8 mouse cellular contexts compared by ENCODE assay signal in the genomic region with DNA sequence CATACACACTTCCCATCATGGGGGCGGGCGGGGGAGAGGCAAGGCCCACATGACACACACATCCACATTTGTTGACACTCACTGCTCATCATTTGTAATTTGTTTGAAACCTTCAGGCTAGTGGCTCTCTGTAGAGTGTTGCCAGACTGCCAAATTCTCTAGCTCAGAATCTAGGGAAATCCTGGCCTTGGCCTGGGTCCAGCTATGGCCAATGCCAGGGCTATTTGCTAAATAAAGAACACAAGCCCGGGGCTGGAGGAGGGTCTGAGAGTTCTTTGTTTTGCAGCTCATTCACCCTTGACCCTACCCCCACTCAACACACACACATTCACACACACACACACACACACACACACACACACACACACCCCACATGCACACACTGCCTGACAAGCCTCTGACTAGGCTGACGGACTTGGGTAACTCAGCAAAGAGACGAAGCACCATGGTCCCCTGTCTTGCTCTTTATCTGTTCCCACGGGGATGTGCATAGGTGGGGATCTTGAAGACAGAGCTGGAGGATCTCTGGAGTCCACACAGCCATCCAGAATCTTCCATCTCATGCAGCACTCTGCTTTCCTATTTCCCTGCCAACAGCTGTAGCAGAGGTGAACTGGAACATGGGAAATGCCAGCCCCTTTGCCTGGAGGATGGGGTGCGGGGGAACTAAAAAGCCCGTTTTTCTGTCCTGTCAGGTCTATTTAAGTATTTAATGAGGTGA.
DNase-seq lines count a peak whose midpoint lies in the region; TF ChIP-seq lines count a peak whose summit lies in the region.
"Had no signal": no experiment of that assay in that cellular context is flagged by ENCODE, and none has a peak within 500 bp of the region (broad histone marks: within the 10 kb centered on the region; RNA-seq: fewer than 3 reads in every experiment).

No protein-coding gene starts in this region.

- 42% methylated on average over 8 of the region's 8 CpGs for WGBS in kidney, adult 2 months

- no peak for TF ChIP-seq CTCF in kidney, adult 2 months (conservative IDR thresholded peaks at IDR 0.05; ENCODE audit: insufficient read depth, insufficient read length, low read depth, low read length)

- peak; percentile 89 for DNase-seq in adrenal gland, postnatal 36 days
- DNase-seq in cerebellum, postnatal 10 days = peak; percentile 96
- DNase-seq in gastrocnemius, adult 8-10 months (ENCODE audit: low spot score in 2 of 2) = peak; percentile 28 to 41
- DNase-seq in kidney, adult 2 months = peak; percentile 82
- DNase-seq in left cerebral cortex, postnatal 4 days = peak; percentile 93
- peak; percentile 82 for DNase-seq in ovary, adult 18-20 months (ENCODE audit: low spot score)
- DNase-seq in thymus, postnatal 4 days = no peak

- peaks cover 18% of the 10 kb centered on the region for H3K4me1 ChIP-seq in kidney, adult 2 months (ENCODE audit: control insufficient read depth, insufficient read depth, low read length)

- TF ChIP-seq POLR2A in kidney, adult 2 months (IDR thresholded peaks at IDR 0.05; ENCODE audit: low read depth, low read length) = no peak

- H3K27ac ChIP-seq in kidney, adult 2 months (ENCODE audit: insufficient read depth, low read depth, low read length) = peak overlapping the region; percentile 12; the same call in 1 of the 2 replicates
- H3K27ac ChIP-seq: neural tube, embryonic 12.5 days had no signal

- intact Hi-C loops in left cerebral cortex, postnatal 4 days (cut with DNase I) = no loop called here

- no peaks in the 10 kb centered on the region for H3K36me3 ChIP-seq in kidney, adult 2 months (ENCODE audit: control insufficient read depth, insufficient read depth, low read length)
- H3K36me3 ChIP-seq: neural tube, embryonic 12.5 days had no signal

- no peak overlapping the region for H3K4me3 ChIP-seq in kidney, adult 2 months (ENCODE audit: insufficient read depth, low read depth, low read length)
- H3K4me3 ChIP-seq: neural tube, embryonic 12.5 days had no signal

- no peaks in the 10 kb centered on the region for H3K27me3 ChIP-seq in kidney, adult 2 months (replicated peaks; ENCODE audit: control insufficient read depth, insufficient read depth, low read length)
- H3K27me3 ChIP-seq: neural tube, embryonic 12.5 days had no signal
